Mouse (Mus musculus): ENCODE data around the gene Fam110a.

- TF ChIP-seq CTCF (IDR thresholded peaks at IDR 0.05; ENCODE audit: extremely low read depth, insufficient read depth, insufficient read length, insufficient replicate concordance), result no peak
- TF ChIP-seq POLR2A (IDR thresholded peaks at IDR 0.05; ENCODE audit: low read depth, low read length), result no peak
Observed at GRCm38 (mm10) chr2:152010661-152011060, 30.6 kb upstream of the Fam110a start.
